Mouse (Mus musculus) heart, adult 8-10 months (tissue): ENCODE results near the gene Lzts2. TPM values are rescaled to one million over a fixed set of nuclear protein-coding genes. Genes with fewer than 3 reads are reported as not detected.

ENCODE experiments used
- total RNA-seq, 4 experiments: library from RNA; stranded (reverse); gene quantifications; 2 replicates each; pipeline ENCODE4 v1.2.4; 2022

Lzts2 gene
- total RNA-seq, 4 experiments from 2014 or later: 53.9 to 70.5 (median 63.8) TPM

Other genes starting within 250 kb of the Lzts2 start
- 10 to 100 TPM; 18.2 to 21.9 (median 19.7) TPM for gene Slf2, start 83.3 kb upstream of the Lzts2 start, total RNA-seq
- gene Sema4g, start 25.3 kb upstream of the Lzts2 start, total RNA-seq: under 1 TPM in 3 of 4 experiments, not detected in 1; 0.25 to 0.46 (median 0.44) TPM
- gene Twnk, start 8.8 kb upstream of the Lzts2 start, total RNA-seq: 10 to 100 TPM; 30.6 to 34.6 (median 31.4) TPM
- 10 to 100 TPM; 43.9 to 59.9 (median 54.3) TPM for gene Mrpl43, start 8.0 kb upstream of the Lzts2 start, total RNA-seq
- under 1 TPM in 1 of 4 experiments, not detected in 3; 0.46 TPM for gene Pdzd7, start 31.3 kb downstream of the Lzts2 start, total RNA-seq
- gene Sfxn3, start 33.1 kb downstream of the Lzts2 start, total RNA-seq: 10 to 100 TPM in 3 of 4 experiments, 1 to 10 TPM in 1; 9.0 to 10.8 (median 10.3) TPM
- 1 to 10 TPM; 2.5 to 5.5 (median 2.8) TPM for gene Kazald1, start 60.8 kb downstream of the Lzts2 start, total RNA-seq
- under 1 TPM in 2 of 4 experiments, not detected in 2; 0.11 to 0.14 TPM for gene Tlx1, start 136.3 kb downstream of the Lzts2 start, total RNA-seq
- gene Lbx1, start 221.4 kb downstream of the Lzts2 start, total RNA-seq: under 1 TPM in 1 of 4 experiments, not detected in 3; 0.17 TPM